Mouse (Mus musculus) limb, embryonic 10.5 days (tissue): Measurements from ENCODE around the gene Gna13. TPM values are rescaled to one million over a fixed set of nuclear protein-coding genes. Genes with fewer than 3 reads are reported as not detected.
A peak's percentile ranks its signal among the peaks of the same experiment; 100 is the strongest.

ENCODE experiments used
- DNase-seq: peaks from one replicate; pipeline ENCODE4 v3.0.0-alpha.2; 2017; ENCODE audit warnings: low spot score
- H3K27ac ChIP-seq: fragments of 300-500 bp; sonication (generic); 2 replicates; pipeline ENCODE4 v1.5.1; 2016; ENCODE audit warnings: mild to moderate bottlenecking
- H3K27me3 ChIP-seq: fragments of 300-500 bp; sonication (generic); 2 replicates; pipeline ENCODE4 v1.6.1; 2016; ENCODE audit warnings: low read depth, mild to moderate bottlenecking; ENCODE audit not compliant: poor library complexity, severe bottlenecking
- H3K36me3 ChIP-seq: fragments of 300-500 bp; sonication (generic); 2 replicates; pipeline ENCODE4 v1.6.1; 2016; ENCODE audit warnings: mild to moderate bottlenecking, moderate library complexity
- H3K4me1 ChIP-seq: fragments of 300-500 bp; sonication (generic); 2 replicates; pipeline ENCODE4 v1.6.1; 2016
- H3K4me3 ChIP-seq: fragments of 300-500 bp; sonication (generic); 2 replicates; pipeline ENCODE4 v1.5.1; 2016; ENCODE audit warnings: mild to moderate bottlenecking, moderate library complexity
- H3K9me3 ChIP-seq: fragments of 300-500 bp; sonication (generic); replicated peaks from 2 replicates; pipeline ENCODE4 v1.6.1; 2016; ENCODE audit warnings: mild to moderate bottlenecking
- WGBS: fragments of 180-500 bp; shearing (Covaris S2); methylation state at CpG from one replicate; pipeline ENCODE4 v1.1.7; 2016; 5-methylcytosine and 5-hydroxymethylcytosine counted together
- polyA plus RNA-seq: library from polyadenylated mRNA; unstranded; fragments of >200 nt; fragmentation: Nextera tagmentation; extraction: Ambion mirVana; gene quantifications from 2 replicates; pipeline ENCODE4 v1.2.1, GENCODE M21; 2016

Gene Gna13
- polyA plus RNA-seq, 1 experiment from 2014 or later = 20.1 TPM

DNA sequence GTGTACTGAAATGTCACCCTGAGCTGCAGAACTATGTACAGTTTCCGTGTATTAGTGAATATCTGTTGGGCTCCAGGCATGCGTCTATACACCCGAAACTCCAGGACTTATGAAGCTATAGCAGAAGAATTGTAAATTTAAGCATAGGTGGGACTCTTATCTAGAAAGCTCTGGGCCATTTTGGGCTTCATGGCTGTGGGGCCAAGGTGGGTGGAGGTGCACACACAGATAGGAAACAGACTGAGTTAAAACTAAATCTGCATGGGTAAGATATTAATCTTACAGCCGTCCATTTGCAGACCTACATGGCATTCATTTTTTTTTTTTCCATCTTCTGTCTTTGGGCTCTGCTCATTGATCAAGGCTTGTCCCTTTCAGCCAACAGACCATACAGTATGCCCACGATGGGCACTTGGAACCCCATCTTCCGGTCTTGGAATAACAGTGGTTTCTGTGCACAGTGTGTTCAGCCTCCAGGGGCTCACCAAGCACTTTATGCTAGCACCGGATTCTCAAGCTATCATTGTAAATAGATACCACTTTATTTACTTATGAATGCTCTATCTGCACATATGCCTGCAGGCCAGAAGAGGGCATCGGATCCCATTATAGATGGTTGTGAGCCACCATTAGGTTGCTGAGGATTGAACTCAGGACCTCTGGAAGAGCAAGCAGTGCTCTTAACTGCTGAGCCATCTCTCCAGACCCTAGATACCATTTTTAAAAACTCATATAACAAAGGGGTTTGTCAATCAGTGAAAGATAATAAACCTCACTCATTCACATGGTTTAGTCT lies 81.0 kb downstream of the Gna13 start:
- Histone ChIP-seq H3K4me3 (no peak overlapping the region), H3K27ac (no peak overlapping the region), H3K36me3 (no peaks in the 10 kb centered on the region), H3K27me3 (peaks cover 4% of the 10 kb centered on the region; the same call in 1 of the 2 replicates), H3K4me1 (peaks cover 21% of the 10 kb centered on the region), H3K9me3 (no peaks in the 10 kb centered on the region)
- no peak for DNase-seq
- WGBS = 91% methylated on average over 8 of the region's 8 CpGs

DNA sequence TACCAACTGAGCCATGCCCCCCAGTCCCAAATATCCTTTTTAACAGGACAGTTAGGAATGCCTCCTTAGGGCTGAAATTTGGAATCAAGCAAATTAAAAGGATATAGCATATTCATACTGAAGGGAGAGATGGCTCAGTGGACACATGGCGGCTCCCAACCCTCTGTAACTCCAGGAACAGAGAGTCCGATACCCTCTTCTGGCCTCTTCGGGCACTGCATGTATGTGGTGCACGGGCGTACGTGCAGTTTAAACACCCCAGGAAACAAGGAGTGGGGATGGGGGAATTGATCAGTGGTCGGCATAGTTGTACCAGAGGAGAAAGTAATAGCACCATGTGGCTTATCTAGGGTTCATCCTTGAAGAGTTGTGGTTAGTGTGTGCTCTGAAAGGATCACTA lies 82.0 kb downstream of the Gna13 start:
- WGBS = 60% methylated on average over 7 of the region's 7 CpGs
- no peaks in the 10 kb centered on the region for H3K36me3 ChIP-seq
- no peak overlapping the region for H3K4me3 ChIP-seq
- no peak overlapping the region for H3K27ac ChIP-seq
- peaks cover 4% of the 10 kb centered on the region; the same call in 1 of the 2 replicates for H3K27me3 ChIP-seq
- H3K4me1 ChIP-seq = peaks cover 15% of the 10 kb centered on the region
- no peaks in the 10 kb centered on the region for H3K9me3 ChIP-seq
- DNase-seq = peak; percentile 57

DNA sequence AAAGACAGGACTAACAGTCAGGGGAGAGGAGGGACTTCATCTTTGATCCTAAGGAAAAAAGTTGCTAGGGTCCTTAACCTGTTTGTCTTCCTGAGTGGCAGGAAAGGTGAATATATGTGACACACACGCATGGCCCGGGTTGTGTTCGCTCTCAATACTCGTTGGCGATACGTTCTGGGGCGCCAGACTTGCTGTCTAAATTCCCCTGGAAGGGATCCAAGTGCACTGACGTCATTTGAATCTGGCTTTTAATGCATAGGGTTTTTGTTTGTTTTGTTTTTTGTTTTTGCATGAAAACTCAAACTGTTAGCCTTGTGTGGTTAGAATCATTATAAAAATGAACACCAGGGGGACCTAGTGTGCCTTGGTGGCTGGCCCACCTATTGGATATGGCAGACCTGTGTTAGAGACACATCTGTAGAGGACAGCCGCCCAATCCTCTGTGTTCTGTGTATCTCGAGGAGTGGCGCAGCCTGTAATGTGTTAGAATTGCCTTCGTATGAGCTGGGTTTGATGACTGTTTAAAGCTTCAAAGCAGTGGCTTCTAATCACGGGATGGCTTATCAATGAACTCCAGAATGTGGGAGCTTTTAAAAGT lies 82.9 kb downstream of the Gna13 start:
- H3K27ac ChIP-seq = no peak overlapping the region
- no peak for DNase-seq

More for the DNA sequence above, 82.9 kb downstream of the Gna13 start:
- whole genome bisulfite sequencing = 56% methylated on average over 13 of the region's 13 CpGs
- H3K4me1 ChIP-seq = 0 out of 2 replicates have a peak, but pooled peaks cover 6% of the 10 kb centered on the region
- H3K4me3 ChIP-seq = no peak overlapping the region
- H3K9me3 ChIP-seq = no peaks in the 10 kb centered on the region
- peaks cover 4% of the 10 kb centered on the region; the same call in 1 of the 2 replicates for H3K27me3 ChIP-seq
- 0 out of 2 replicates have a peak, but pooled peaks cover 2% of the 10 kb centered on the region for H3K36me3 ChIP-seq

Other genes starting within 250 kb of the Gna13 start
- not detected in 2 replicates for gene E030025P04Rik, start 218.5 kb upstream of the Gna13 start, polyA plus RNA-seq
- 2.1 and 4.2 TPM in 2 replicates for gene Rgs9, start 64.7 kb upstream of the Gna13 start, polyA plus RNA-seq
- gene 9930022D16Rik, start 51.1 kb downstream of the Gna13 start, polyA plus RNA-seq = not detected in 2 replicates
- 43.1 and 46.2 TPM in 2 replicates for gene Amz2, start 63.1 kb downstream of the Gna13 start, polyA plus RNA-seq
- gene Arsg, start 110.5 kb downstream of the Gna13 start, polyA plus RNA-seq = 1.5 and 1.7 TPM in 2 replicates
- 4.7 and 5.1 TPM in 2 replicates for gene Slc16a6, start 110.8 kb downstream of the Gna13 start, polyA plus RNA-seq
- 33.3 and 42.3 TPM in 2 replicates for gene Wipi1, start 249.1 kb downstream of the Gna13 start, polyA plus RNA-seq